ENCODE assay signal across 25 mouse cellular contexts in the genomic region with DNA sequence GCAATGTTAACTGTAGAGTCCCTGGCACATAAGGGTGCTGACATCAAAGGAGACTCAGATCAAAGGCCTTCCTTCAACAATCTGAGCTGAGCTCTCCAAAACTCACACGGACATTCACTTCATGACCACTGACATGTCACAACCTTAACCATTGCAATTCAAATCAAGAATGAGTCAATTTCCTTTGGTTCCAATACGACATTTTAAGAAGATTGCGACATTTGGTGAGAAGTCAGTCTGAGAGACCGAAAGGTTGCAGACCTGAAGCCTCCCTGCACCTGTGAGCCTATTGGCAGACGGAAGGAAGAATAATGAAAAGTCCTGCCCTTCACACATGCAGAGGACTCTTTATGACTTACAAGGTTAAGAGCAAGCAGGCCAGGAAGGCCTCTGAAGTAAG. TPM values are rescaled to one million over a fixed set of nuclear protein-coding genes. Genes with fewer than 3 reads are reported as not detected.
DNase-seq lines count a peak whose midpoint lies in the region; ATAC-seq and TF ChIP-seq lines count a peak whose summit lies in the region.
"Had no signal": no experiment of that assay in that cellular context is flagged by ENCODE, and none has a peak within 500 bp of the region (broad histone marks: within the 10 kb centered on the region; RNA-seq: fewer than 3 reads in every experiment).

No protein-coding gene starts in this region.

- 0 out of 2 replicates have a peak overlapping the region, but pooled peaks have one; percentile 28 for H3K27ac ChIP-seq in intestine, postnatal 0 days (ENCODE audit: low read depth, low read length)
- no peak overlapping the region for H3K27ac ChIP-seq in intestine, embryonic 15.5 days
- H3K27ac ChIP-seq: embryonic facial prominence, embryonic 15.5 days; heart, adult 2 months; hindbrain, embryonic 14.5 days; kidney, postnatal 0 days; macrophage; midbrain, embryonic 12.5 days; neural tube, embryonic 15.5 days had no signal

- DNase-seq in CD4-positive, CD25-positive, alpha-beta regulatory T cell, adult 2 months (ENCODE audit: low read depth, low spot score): peak; percentile 26
- peak; percentile 64 for DNase-seq in induced T-regulatory cell, adult 2 months (ENCODE audit: low read depth)
- DNase-seq in spleen, adult 12 weeks (ENCODE audit: low spot score): no peak
- DNase-seq in urinary bladder, postnatal 25 days (ENCODE audit: low spot score): no peak
- DNase-seq: adrenal gland, postnatal 10 days; cerebellum, adult 11-12 months; cerebellum, postnatal 14 days; embryo, embryonic 11 days; gastrocnemius, postnatal 14 days; heart, adult 2 months; heart, postnatal 36 days; kidney, adult 11 months; layer of hippocampus, postnatal 36 days; liver; lung, adult 18-20 months; retina, postnatal 1 day had no signal

- H3K9me3 ChIP-seq in intestine, postnatal 0 days (ENCODE audit: control insufficient read depth): no peaks in the 10 kb centered on the region
- no peaks in the 10 kb centered on the region for H3K9me3 ChIP-seq in intestine, embryonic 15.5 days
- H3K9me3 ChIP-seq: embryonic facial prominence, embryonic 15.5 days; midbrain, embryonic 12.5 days; neural tube, embryonic 15.5 days had no signal

- ATAC-seq in intestine, postnatal 0 days: no peak
- ATAC-seq in intestine, embryonic 15.5 days: no peak
- ATAC-seq in neutrophil, adult 5-6 weeks (ENCODE audit: extremely low read depth, insufficient number of reproducible peaks, low FRiP score, poor library complexity, severe bottlenecking): peak; percentile 62

- peaks cover 53% of the 10 kb centered on the region for H3K36me3 ChIP-seq in intestine, postnatal 0 days (ENCODE audit: control insufficient read depth, insufficient read depth)
- H3K36me3 ChIP-seq in intestine, embryonic 15.5 days: peaks cover 32% of the 10 kb centered on the region

- no peak overlapping the region for H3K4me3 ChIP-seq in intestine, postnatal 0 days (ENCODE audit: low read depth, low read length)
- no peak overlapping the region for H3K4me3 ChIP-seq in intestine, embryonic 15.5 days (replicated peaks)
- H3K4me3 ChIP-seq: embryonic facial prominence, embryonic 15.5 days; heart, adult 2 months; midbrain, embryonic 12.5 days; neural tube, embryonic 15.5 days had no signal

- no peak for TF ChIP-seq CTCF in intestine, postnatal 0 days (IDR thresholded peaks at IDR 0.05; ENCODE audit: low read depth)

- H3K27me3 ChIP-seq in intestine, postnatal 0 days (replicated peaks; ENCODE audit: control insufficient read depth, insufficient read depth, low read length): no peaks in the 10 kb centered on the region
- no peaks in the 10 kb centered on the region for H3K27me3 ChIP-seq in intestine, embryonic 15.5 days (replicated peaks)
- H3K27me3 ChIP-seq: embryonic facial prominence, embryonic 15.5 days; midbrain, embryonic 12.5 days; neural tube, embryonic 15.5 days had no signal

- no peak overlapping the region for H3K4me2 ChIP-seq in intestine, postnatal 0 days (replicated peaks; ENCODE audit: low read depth)
- H3K4me2 ChIP-seq in intestine, embryonic 15.5 days (replicated peaks): no peak overlapping the region
- H3K4me2 ChIP-seq: embryonic facial prominence, embryonic 15.5 days; hindbrain, embryonic 14.5 days; midbrain, embryonic 12.5 days; neural tube, embryonic 15.5 days had no signal

- WGBS in intestine, postnatal 0 days: 70% methylated on average over 5 of the region's 5 CpGs
- 86% methylated on average over 5 of the region's 5 CpGs for WGBS in intestine, embryonic 15.5 days

- peaks cover 5% of the 10 kb centered on the region; the same call in 1 of the 2 replicates for H3K4me1 ChIP-seq in intestine, postnatal 0 days (replicated peaks; ENCODE audit: control insufficient read depth, insufficient read depth, low read length)
- H3K4me1 ChIP-seq in intestine, embryonic 15.5 days (replicated peaks): no peaks in the 10 kb centered on the region
- H3K4me1 ChIP-seq: midbrain, embryonic 12.5 days had no signal

- no peak overlapping the region for H3K9ac ChIP-seq in intestine, postnatal 0 days (ENCODE audit: low read depth, low read length)
- no peak overlapping the region for H3K9ac ChIP-seq in intestine, embryonic 15.5 days
- H3K9ac ChIP-seq: embryonic facial prominence, embryonic 15.5 days; hindbrain, embryonic 14.5 days; midbrain, embryonic 12.5 days; neural tube, embryonic 15.5 days had no signal

RNA-seq across cellular contexts. Expression of a gene that starts 11.7 kb away (rescaled TPM):
- 24.7 and 27.7 TPM in 2 replicates for polyA plus RNA-seq in intestine, postnatal 0 days (2015; fragmentation: Nextera tagmentation; extraction: Ambion mirVana)
- 13.0 and 13.1 TPM in 2 replicates for polyA plus RNA-seq in intestine, embryonic 15.5 days (2015; fragmentation: Nextera tagmentation; extraction: Ambion mirVana)
- 238 and 243 TPM in 2 replicates for total RNA-seq in neutrophil, adult 5-6 weeks (2017)

Comparison
In these comparisons a context has a peak if more than half of its experiments do, and no peak if none do; other contexts are left out.
1. DNase-seq: peak in CD4-positive, CD25-positive, alpha-beta regulatory T cell, adult 2 months (single experiment) and induced T-regulatory cell, adult 2 months (single experiment); none in spleen, adult 12 weeks (single experiment) and urinary bladder, postnatal 25 days (single experiment).